Mouse (Mus musculus) ES-E14 (cell line): Measurements from ENCODE around the gene Gm3486. TPM values are rescaled to one million over a fixed set of nuclear protein-coding genes. Genes with fewer than 3 reads are reported as not detected.
"Not testable (repeated sequence)": the region's sequence is repeated elsewhere in the genome, so short reads cannot be mapped to it uniquely, and the experiment has no call there.

Experiments
- DNase-seq: peaks from one replicate; pipeline ENCODE4 v3.0.0-alpha.2; 2013; ENCODE audit warnings: low read depth, low spot score
- H3K27ac ChIP-seq: 2 replicates; pipeline ENCODE4 v1.5.1; 2012; ENCODE audit warnings: low read depth, mild to moderate bottlenecking, low read length, moderate library complexity, mixed read lengths; ENCODE audit not compliant: poor library complexity, insufficient read depth, severe bottlenecking
- H3K36me3 ChIP-seq: 2 replicates; pipeline ENCODE4 v1.6.1; 2012; ENCODE audit warnings: mild to moderate bottlenecking, low read length, moderate library complexity, mixed read lengths; ENCODE audit not compliant: control insufficient read depth, poor library complexity, insufficient read depth, severe bottlenecking
- H3K4me1 ChIP-seq, 2 experiments: fragments of 150-350 bp in 1 of 2; sonication (generic) in 1 of 2; 2 replicates each; pipeline ENCODE4 v1.6.1; 2012; ENCODE audit warnings: low read length in 2 of 2, mild to moderate bottlenecking in 1 of 2, mixed read lengths in 1 of 2; ENCODE audit not compliant: control insufficient read depth in 2 of 2, insufficient read depth in 2 of 2, poor library complexity in 1 of 2
- H3K4me3 ChIP-seq, 2 experiments: fragments of 150-350 bp in 1 of 2; sonication (generic) in 1 of 2; 2 replicates each; pipeline ENCODE4 v1.5.1; 2012; ENCODE audit warnings: low read length in 2 of 2, low read depth in 1 of 2, mild to moderate bottlenecking in 1 of 2, mixed read lengths in 1 of 2; ENCODE audit not compliant: insufficient read depth in 1 of 2, poor library complexity in 1 of 2, severe bottlenecking in 1 of 2
- H3K9ac ChIP-seq: 2 replicates; pipeline ENCODE4 v1.6.1; 2012; ENCODE audit warnings: low read depth, mild to moderate bottlenecking, low read length, mixed read lengths; ENCODE audit not compliant: poor library complexity, insufficient read depth, severe bottlenecking
- H3K9me3 ChIP-seq: fragments of 150-350 bp; sonication (generic); 2 replicates; pipeline ENCODE4 v1.6.1; 2012; ENCODE audit warnings: low read depth, mild to moderate bottlenecking, low read length; ENCODE audit not compliant: control insufficient read depth, insufficient read depth
- in situ Hi-C, 2 experiments: fragments of 600-800 bp; cut with MboI; formaldehyde crosslinking; loops; one replicate each; pipeline ENCODE4 v1.15.1; 2025; ENCODE audit warnings: low sequenced_read_pairs in 2 of 2, inconsistent platforms in 1 of 2; ENCODE audit not compliant: unreplicated experiment in 2 of 2
- total RNA-seq: library from RNA; depleted of rRNA; stranded (reverse); fragments of 300-350 nt; gene quantifications from 2 replicates; pipeline ENCODE4 v1.2.3, GENCODE M21; 2012; rRNA removed

Gm3486 gene
- not detected in 2 replicates for total RNA-seq

- H3K36me3 ChIP-seq, H3K9me3 ChIP-seq, H3K9ac ChIP-seq, H3K4me3 ChIP-seq, DNase-seq, in situ Hi-C loops, H3K4me1 ChIP-seq, H3K27ac ChIP-seq: not testable (repeated sequence)
Observed at GRCm38 (mm10) chr14:41489385-41489784, at the start of gene Gm3486. TSS of gene Gm3486 (minus strand) at chr14:41489485.

- H3K9me3 ChIP-seq, H3K27ac ChIP-seq, H3K4me3 ChIP-seq, in situ Hi-C loops, H3K36me3 ChIP-seq, DNase-seq, H3K9ac ChIP-seq, H3K4me1 ChIP-seq: not testable (repeated sequence)
Observed at GRCm38 (mm10) chr14:41524695-41525094, 35.4 kb upstream of the Gm3486 start.

- H3K4me3 ChIP-seq, in situ Hi-C loops, DNase-seq, H3K9me3 ChIP-seq, H3K4me1 ChIP-seq, H3K36me3 ChIP-seq, H3K9ac ChIP-seq, H3K27ac ChIP-seq: not testable (repeated sequence)
Observed at GRCm38 (mm10) chr14:41520683-41521082, 31.4 kb upstream of the Gm3486 start.

GRCm38 (mm10) chr14:41453418-41453817, 35.9 kb downstream of the Gm3486 start, which contains the start of gene Gm7954:
TSS of gene Gm7954 (minus strand) at chr14:41453518.
- DNase-seq, H3K36me3 ChIP-seq, in situ Hi-C loops, H3K4me3 ChIP-seq, H3K9ac ChIP-seq, H3K27ac ChIP-seq, H3K9me3 ChIP-seq, H3K4me1 ChIP-seq: not testable (repeated sequence)

Other genes starting within 250 kb of the Gm3486 start
- gene Gm2832, start 210.7 kb downstream of the Gm3486 start, total RNA-seq: 0.31 and 0.48 TPM in 2 replicates
- gene Gm5798, start 140.9 kb downstream of the Gm3486 start, total RNA-seq: 0.40 TPM in 1 of 2 replicates, not detected in the other
- not detected in 2 replicates for gene Gm7945, start 103.1 kb downstream of the Gm3486 start, total RNA-seq
- not detected in 2 replicates for gene Gm6482, start 81.2 kb downstream of the Gm3486 start, total RNA-seq
- not detected in 2 replicates for gene Gm7954, start 36.0 kb downstream of the Gm3486 start, total RNA-seq
- gene Gm7970, start 66.1 kb upstream of the Gm3486 start, total RNA-seq: not detected in 2 replicates
- gene 1700049E17Rik2, start 83.7 kb upstream of the Gm3486 start, total RNA-seq: not detected in 2 replicates
- not detected in 2 replicates for gene Gm3072, start 135.1 kb upstream of the Gm3486 start, total RNA-seq
- gene Gm3676, start 157.0 kb upstream of the Gm3486 start, total RNA-seq: not detected in 2 replicates
- gene Gm8068, start 212.4 kb upstream of the Gm3486 start, total RNA-seq: not detected in 2 replicates